Mouse (Mus musculus) megakaryocyte, embryonic 14.5 days (primary cell): ENCODE results near the gene Pcgf3.

Source experiments
- FLI1 ChIP-seq: IDR thresholded peaks from 2 replicates; pipeline ENCODE4 v1.6.1; 2012; ENCODE audit warnings: low read length, inconsistent platforms, mixed read lengths
- GATA1 ChIP-seq: IDR thresholded peaks from 3 replicates; pipeline ENCODE4 v1.6.1; 2012; ENCODE audit warnings: mixed read lengths, low read length, inconsistent platforms, borderline replicate concordance

DNA sequence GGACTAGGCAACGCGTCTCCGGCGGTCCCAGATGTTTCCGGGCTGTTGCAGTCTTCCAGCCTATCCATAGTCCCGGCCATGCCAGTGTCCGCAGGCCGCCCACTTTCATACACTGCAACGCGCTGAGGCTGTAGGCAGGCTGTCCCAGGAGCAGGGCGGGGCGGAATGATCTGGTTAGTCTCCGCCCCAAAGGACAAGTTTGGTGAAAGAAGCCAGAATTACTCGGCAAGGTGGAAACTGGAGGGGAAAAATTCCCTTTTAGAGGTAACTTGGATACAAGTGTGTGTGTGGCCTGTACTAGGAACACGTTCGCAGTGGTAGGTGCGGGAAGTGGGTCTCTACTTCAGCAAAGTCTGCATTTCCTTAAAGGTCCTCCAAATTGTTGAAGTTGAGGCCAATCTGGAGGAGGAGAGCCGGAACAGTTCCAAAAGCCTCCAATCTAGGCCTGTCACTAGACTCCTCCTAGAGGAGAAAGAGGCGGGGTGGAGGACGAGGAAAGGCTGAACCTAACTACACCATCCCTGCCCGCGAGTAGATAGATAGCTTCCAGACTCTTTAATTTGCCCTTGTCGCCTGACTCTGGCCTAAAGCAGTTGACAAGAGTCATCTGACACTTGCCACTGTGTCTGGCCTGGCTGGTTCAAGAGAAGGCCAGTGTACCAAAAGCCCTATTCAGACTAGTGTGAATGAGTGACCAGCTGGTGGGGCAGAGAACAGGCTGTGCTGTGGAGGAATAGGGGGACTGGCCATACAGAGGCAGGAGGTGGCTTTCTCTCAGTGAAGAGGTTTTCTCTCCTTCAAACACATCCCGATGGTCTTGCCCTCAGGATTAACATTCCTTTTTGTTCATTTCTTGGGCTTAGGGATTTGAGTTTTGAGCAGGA is 12.0 kb upstream of the Pcgf3 start, which contains the start of gene Mfsd7a:
- TF ChIP-seq FLI1 = no peak
- TF ChIP-seq GATA1 = no peak
